Mouse (Mus musculus): ENCODE data around the gene Akap1.

- TF ChIP-seq POLR2A (IDR thresholded peaks at IDR 0.05; ENCODE audit: low read depth, low read length) (no peak), CTCF (IDR thresholded peaks at IDR 0.05; ENCODE audit: extremely low read depth, insufficient read depth, insufficient read length, insufficient replicate concordance) (no peak)
Measured at GRCm38 (mm10) chr11:88905621-88906020, 41.2 kb upstream of the Akap1 start.
